Mouse (Mus musculus) kidney, adult 18-20 months (tissue): ENCODE measurements around the gene Scin.

Experiments
- DNase-seq: peaks from one replicate; pipeline ENCODE4 v3.0.0; 2021

Gene Scin

DNA sequence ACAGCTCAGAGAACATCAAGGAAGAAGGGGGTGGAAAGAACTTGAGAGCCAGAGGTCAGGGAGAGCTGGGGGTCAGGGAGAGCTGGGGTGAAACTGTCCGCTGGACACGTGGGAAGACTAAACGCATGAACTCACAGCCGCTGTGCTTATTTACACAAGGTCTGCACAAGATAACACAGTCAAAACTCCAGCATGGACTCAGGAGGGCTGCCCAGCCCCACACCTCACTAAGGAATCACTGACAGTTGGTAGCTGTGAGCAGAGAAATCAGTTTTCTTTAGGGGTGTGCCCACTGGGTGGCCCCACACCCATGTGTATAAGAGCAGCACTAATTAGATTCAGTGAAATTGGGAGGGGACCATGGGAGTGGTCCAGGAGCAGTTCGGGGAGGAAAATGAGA, 27.2 kb downstream of the Scin start:
- no peak for DNase-seq

GRCm38 (mm10) chr12:40104750-40105149, 29.3 kb downstream of the Scin start:
- DNase-seq: no peak

DNA sequence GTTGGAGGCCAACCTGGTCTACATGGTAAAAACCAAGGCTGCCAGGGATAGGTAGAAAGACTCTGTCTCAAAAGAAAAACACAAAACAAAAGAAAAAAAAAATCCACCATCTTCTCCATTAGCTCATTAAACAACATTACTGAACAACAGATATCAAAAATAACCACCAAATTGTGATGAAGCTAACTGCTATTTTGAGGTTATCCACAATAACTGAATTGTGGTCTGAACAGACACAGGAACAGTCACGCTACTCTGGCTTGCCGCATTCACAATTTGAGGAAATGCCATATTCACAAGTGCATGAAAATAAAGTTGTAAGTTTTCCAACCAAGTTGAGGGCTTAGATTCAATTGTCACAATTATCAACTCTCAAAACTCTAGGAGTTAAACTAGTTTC, 31.7 kb downstream of the Scin start:
- no peak for DNase-seq

DNA sequence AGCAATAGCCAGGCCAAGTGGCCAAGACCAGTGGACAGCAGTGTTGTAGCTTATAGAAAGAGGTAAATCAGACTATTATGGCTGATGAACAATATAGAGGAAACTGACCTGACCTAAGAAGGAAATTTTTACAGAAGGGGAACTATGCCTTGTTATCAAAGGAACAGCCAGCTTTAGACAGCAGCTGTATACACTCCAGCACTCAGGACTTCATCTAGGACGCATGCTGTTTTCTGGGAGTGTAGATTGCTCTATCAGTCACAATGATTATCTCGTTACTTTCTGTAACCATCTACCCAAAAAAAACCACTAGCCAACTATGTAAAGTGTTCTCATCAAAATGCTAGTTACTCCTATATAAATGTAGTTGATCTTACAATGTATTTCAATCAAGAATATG, 34.6 kb downstream of the Scin start:
- no peak for DNase-seq

DNA sequence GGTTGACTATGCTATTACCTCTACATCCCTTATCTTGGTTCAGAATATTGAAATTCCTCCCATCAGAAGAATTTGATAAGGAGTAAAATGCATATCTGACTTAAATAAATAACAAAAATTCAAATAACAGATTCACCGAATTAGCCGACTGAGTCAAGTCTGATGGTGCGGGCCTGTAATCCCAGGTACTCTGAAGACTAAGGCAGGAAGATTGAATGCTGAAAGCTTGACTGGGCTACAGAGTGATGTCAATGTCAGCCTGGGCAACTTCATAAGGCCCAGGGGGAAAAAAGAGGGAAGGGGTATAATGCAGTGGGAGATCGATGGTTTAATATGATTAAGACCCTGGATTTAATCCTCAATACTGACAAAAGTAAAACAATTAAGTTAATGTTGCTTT, 36.6 kb downstream of the Scin start:
- no peak for DNase-seq

GRCm38 (mm10) chr12:40097023-40097422, 37.0 kb downstream of the Scin start:
- DNase-seq: no peak

- DNase-seq: no peak
Observed at GRCm38 (mm10) chr12:40096453-40096852, 37.6 kb downstream of the Scin start.

GRCm38 (mm10) chr12:40090017-40090416, 44.0 kb downstream of the Scin start:
- no peak for DNase-seq

DNA sequence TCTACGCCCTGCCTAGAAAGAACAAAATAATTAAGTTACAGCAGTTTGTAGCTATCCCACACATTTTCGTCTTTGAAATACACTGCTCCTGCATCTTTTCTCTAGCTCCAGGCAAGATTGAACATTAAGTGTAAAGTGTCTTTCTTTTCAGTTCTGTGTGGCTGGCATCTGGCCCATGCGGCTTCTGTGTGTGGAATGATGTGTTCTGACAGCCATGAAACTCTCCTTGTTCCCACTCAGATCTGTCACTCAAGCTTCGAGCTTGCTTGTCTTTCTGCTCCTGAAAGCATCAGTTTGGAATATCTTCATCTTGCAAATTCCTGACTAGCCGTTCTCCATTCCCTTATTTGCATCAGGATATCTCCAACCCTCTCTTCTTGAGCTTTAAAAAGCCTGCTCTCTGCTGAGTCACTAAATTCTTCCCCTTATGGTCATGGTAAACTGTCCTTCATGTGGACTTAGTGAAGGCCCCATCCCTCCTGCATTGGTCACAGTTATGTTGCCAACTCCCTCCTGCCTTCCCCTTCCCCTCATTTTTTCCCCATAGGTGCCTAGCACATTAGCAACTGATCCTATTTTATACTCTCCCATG, 48.2 kb downstream of the Scin start:
- DNase-seq: no peak

DNA sequence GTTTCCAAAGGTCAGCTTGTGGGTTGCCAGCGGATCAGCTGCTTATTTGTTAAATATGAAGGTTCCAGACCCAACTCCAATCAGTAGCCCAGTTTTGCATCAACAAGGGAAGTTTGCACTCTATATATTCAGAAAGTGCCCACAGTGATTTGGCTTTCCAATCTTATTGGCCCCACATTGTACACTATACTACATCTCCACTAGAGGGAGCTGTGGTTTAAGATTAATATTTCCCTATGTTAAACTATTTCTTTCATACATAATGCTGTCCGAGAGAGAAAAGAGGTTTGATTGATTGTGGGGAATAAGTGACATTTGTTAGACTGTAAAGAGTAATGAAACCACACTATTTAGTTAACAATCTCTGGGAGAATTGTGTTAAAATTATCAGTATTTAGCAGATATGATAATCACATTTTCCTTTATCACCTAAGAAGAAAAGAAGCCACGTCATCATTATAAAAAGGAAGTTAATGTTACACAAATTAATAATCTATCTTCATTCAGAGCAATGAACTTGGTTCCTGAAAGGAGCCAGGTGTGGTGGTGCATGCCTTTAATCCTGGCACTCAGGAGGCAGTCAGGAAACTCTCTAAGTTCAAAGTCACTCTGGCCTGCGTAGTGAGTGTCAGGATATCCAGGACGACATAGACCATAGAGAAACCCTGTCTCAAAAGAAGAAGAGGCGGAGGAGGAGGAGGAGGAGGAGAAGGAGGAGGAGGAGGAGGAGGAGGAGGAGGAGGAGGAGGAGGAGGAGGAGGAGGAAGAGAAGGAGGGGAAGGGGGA, 51.4 kb downstream of the Scin start:
- no peak for DNase-seq

GRCm38 (mm10) chr12:40082048-40082447, 52.0 kb downstream of the Scin start:
- DNase-seq: no peak

DNA sequence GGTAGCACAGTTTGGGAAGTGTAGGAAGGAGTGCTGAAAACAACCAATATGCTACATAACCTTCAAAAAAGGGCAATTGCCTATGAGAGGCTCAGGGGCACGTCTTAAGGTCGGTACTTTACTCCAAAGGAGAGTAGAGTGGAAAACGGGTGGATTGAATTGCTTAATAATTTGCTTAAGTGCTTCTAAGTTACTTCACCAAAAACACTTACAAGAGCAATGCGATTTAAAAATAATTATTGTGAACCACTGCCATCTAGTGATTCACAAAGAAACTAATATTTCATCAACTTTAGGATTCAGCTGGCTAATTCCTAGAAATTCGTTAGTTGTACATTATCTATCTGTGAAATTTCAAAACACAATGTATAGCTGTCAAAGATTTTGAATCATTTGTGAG, 60.4 kb downstream of the Scin start:
- DNase-seq: no peak

DNA sequence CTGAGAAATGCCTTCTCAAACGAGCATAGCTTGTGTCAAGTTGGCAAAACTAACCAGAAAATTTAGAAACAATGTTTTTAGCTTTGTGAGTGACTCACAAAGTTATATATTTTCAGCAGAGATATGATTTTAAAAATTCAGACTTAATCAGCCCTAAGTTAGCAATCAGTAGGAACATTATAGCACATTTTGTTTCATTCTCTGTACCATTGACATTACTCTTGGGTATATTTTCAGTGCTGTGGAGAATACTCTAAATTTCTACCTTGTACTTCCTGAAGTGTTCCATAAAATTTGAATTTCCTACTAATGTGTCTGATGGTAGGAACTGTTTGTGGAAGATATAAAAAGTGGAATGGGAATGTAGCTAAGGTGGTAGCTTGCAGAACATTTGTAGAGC, 87.0 kb downstream of the Scin start:
- DNase-seq: no peak

- DNase-seq: no peak
Observed at GRCm38 (mm10) chr12:40043816-40044585, 90.0 kb downstream of the Scin start.

DNA sequence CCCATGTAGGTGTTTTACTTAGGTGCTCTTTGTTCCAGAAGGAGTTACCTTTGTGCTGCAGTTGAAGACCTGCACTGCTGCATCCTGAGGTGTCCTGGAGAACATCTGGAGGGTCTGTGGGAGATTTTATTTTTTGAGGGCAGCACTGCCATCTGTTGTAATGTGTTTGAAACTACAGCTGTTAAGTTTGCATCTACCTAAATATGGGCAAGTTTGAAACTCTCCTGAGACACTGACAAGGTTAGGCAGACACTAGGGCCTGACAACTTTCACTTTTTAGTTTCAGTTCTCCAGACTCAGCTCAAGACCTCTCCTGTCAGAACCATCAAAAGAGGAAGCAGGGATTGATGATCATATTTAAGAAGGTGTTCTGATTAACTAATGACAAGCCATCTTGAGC, 94.0 kb downstream of the Scin start:
- peak; percentile 33 for DNase-seq

DNA sequence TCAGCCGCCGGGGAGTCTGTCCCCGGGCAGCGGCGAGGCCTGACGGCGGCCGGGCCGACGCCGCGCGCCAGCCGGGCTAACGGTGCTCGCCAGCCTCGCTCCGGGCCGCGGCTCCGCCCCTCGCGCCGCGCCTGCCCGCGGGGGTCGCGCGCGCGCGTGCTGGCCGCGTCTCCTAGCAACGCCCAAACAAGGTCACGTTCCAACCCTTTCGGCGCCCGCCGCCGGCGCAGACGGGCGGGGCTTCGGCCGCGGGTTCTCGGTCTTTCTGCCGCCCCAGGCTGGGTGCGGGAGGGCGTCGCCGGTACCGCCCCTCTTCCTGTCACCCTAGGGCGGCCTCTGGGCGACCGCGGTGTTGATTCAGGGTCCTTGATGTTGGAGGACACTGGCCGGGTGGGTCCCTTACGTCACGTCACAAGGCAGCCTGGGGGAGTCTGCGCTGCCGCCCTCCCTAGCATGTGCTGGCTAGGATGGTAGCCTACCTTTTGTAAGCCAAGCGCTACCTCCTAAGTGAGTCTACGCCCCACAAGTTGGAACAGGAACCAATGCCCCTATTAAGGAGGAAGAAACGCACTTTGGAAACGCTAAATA, 96.1 kb downstream of the Scin start, which contains the start of gene Arl4a:
TSS of gene Arl4a (minus strand) at position 150 of the 588 bp plus-strand sequence.
- peak; percentile 91 for DNase-seq

DNA sequence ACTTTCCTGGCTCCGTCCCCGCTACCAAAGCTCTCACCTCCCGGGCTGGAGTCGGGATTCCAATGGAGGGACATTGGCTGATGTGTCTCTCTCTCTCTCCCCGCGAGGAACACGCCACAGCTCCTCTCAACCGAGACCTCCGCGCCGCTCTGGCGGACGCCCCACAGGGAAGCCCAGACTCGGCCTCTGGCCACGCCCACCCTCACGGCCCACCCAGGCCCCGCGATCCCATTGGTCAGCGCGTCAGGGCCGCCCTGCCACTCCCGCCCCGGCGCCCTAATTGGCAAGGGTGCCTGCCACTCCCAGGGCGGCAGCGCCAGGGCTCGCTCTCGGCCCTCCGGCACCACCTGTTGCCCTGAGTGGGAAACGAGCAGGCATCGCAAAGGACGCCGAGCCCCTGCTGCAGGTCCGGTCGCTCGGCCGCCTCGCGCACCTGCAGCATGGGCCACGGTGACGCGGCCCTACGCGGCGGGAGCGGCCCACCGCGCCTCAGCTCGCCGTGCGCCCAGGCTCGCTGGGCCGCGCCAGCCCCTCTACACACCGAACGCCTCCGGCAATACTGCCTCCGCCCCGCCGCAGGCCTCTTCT, 96.7 kb downstream of the Scin start:
- DNase-seq: peak; percentile 98

DNA sequence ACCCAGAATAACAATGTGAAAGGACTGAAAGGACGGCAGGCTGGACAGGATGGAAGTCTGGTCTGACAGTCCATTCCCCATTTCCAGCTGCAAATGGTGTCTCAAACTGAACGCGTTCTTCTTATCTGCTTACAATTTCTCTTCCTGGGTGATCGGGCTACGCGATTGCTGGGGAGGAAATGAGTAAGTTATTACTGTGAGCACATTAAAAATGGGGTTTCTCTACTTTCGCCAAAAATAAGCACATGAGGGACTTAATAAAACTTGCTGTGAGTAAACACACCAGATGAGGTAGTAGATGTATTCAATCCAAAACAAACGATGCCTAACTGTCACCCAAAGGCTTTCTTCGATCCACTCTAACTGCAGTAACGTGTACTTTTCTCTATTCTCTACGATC, 97.4 kb downstream of the Scin start:
- DNase-seq: peak; percentile 18

DNA sequence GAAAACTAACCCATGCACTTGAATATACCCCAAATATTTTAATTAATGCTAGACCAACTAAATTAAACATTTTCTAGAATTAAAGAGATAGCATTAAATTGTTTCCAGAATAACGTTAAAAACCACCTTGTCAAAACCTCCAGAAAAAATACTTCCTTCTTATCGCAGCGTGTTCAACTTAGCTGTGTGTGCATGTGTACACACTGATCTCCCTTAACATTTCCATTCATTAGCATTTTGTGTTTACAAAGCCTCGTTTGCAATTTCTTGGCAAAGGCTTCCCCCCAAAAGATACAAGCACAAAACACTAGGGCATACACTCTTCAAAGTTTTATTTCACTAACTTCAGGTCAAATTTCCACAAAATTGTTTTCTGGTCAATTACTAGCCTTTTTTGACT, 98.5 kb downstream of the Scin start:
- DNase-seq: no peak

- DNase-seq: no peak
Observed at GRCm38 (mm10) chr12:40029201-40029600, 104.8 kb downstream of the Scin start.

DNA sequence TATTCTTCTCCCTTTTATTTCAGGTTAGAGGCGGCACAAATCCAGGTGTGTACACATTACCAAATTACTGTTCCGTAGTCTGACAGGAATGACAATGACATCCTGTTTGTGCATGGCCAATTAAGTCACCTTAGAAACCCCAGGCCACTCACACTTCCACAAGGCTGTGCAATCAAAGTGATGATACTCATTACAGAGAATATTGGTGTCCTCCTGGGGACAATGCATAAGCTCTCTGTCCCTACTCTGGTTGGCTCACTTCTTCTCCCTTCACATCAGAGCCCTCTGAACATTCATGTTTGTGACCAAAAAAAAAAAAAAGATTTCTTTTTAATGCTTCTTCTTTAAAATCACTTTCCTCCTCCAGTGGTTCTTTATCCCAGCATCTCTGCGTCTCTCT, 106.2 kb downstream of the Scin start:
- DNase-seq: no peak

GRCm38 (mm10) chr12:40027444-40027843, 106.6 kb downstream of the Scin start:
- DNase-seq: no peak

DNA sequence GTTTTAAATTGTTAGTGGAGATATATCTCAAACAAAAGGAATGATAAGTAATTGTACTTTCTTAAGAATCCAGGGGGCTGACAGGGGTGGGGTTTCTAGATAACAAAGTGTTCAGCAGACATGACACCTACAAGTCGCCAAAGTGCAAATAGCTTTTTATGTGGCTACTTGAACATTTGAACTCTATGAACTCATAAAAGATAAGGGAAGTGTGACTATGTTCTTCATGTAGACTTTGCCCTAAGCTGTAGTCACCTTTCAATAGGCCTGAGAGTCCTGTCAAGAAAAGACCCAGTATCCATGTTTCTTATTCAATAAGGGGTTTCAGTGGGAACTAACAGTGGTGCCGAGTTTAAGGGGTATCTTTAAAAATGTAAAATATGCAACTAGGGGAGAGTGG, 110.1 kb downstream of the Scin start:
- no peak for DNase-seq
